Mouse (Mus musculus): ENCODE results near the gene D130043K22Rik.

D130043K22Rik gene

DNA sequence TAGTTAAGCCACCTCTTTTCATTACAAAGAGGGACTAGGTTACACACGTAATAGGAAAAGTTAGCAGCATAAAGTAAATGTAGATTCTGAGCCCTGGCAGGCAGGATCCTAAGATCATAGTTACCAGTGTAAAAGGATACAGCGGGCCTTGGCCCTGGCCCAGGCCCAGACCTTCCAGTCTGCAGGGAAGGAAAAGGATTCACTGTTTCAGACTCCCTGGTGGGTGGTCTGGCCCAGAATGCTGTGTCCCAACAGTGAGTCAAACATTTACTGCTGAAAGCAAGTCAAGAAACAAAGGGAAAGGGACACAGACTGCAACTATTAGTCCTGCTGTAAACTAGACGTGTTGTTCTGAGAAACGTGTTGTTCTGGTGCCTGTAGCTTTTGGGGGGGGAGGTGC, 100.6 kb downstream of the D130043K22Rik start:
- no peak for DNase-seq (ENCODE audit: low read depth, low spot score)

DNA sequence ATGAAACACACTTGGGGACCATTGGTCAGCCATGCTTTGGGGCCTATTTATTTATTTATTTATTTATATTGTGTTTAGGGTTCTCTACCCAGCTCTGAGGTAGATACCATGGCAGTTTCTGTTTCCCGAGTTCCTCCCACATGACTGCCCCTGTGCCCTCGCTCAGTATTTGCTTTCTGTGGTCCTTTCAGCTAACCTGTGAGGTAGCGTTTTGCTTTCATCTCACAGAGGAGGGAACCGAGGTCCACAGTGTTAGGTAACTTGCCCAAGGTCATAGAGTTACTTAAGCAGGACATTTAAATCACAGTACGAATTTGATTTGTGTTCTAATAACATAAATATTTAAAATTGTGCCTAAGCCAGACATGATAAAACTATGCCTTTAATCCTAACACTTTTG, 102.2 kb downstream of the D130043K22Rik start:
- no peak for DNase-seq (ENCODE audit: low read depth, low spot score)

DNA sequence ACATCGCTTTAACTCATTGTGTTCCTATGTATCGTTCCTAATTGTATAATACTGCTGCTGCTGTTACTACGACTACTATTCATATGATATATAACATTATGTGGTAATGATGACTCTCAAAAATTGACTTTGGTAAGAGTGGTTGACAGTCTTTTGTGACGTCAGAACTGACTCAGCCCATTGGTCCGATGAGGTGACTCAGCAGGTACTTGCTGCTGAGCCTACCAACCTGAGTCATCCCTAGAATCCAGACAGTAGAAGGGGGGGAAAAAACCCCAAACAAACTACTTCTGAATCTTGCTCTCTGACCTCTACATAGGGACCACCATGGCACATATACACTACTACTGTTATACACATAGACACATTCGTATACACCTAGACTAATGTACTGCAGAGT, 103.9 kb downstream of the D130043K22Rik start:
- no peak for DNase-seq (ENCODE audit: low read depth, low spot score)
